ENCODE assay signal across 9 mouse cellular contexts in the genomic region with DNA sequence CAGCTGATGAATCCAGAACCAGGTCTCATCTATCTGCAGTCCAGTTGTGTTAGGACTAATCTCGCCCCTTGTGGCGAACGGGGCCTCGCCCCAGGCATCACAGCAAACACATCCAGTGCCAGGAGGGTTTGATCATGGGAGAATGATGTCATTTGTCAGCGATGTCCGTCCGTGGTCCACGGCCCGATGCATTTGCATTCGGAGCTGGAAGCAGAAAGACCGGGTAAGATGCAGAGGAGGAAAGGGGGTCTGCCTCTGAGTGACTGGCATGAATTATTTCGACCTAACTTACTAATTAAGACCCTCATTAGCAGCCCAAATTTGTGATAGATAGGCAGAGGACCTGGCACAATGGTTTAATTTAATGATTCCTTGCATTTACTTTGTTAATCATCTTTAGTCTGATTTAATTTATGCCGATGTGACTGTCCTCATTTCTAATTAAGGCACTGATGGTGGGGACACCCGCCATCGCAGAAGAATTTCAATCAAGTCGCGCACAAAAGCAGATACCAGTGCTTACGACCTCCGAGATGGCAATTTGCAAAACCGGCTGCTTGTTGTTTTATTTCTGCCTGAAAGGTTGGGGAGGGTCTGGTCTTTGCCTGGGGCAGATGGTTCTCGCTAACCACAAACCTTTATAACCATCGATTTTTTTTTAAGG.
A peak's percentile ranks its signal among the peaks of the same experiment; 100 is the strongest.
DNase-seq lines count a peak whose midpoint lies in the region; ATAC-seq and TF ChIP-seq lines count a peak whose summit lies in the region.
"Had no signal": no experiment of that assay in that cellular context is flagged by ENCODE, and none has a peak within 500 bp of the region (broad histone marks: within the 10 kb centered on the region; RNA-seq: fewer than 3 reads in every experiment).

No protein-coding gene starts in this region.

- no peaks in the 10 kb centered on the region for H3K4me1 ChIP-seq in cortical plate, adult 2 months (ENCODE audit: control insufficient read depth, insufficient read depth, low read length)
- H3K4me1 ChIP-seq in hindbrain, embryonic 11.5 days (replicated peaks; ENCODE audit: control insufficient read depth, insufficient read depth, low read length): no peaks in the 10 kb centered on the region
- H3K4me1 ChIP-seq in midbrain, embryonic 14.5 days (ENCODE audit: control insufficient read depth, insufficient read depth, low read length): peaks cover 6% of the 10 kb centered on the region; the same call in 1 of the 2 replicates

- no peak for TF ChIP-seq CTCF in cortical plate, adult 2 months (IDR thresholded peaks at IDR 0.05; ENCODE audit: extremely low read depth, insufficient read depth, low read length)

- no peak for ATAC-seq in hindbrain, embryonic 11.5 days (ENCODE audit: low FRiP score)
- no peak; the same call in 1 of the 2 replicates for ATAC-seq in midbrain, embryonic 14.5 days (ENCODE audit: low FRiP score, low TSS enrichment)
- ATAC-seq: liver, postnatal 0 days had no signal

- H3K4me2 ChIP-seq in hindbrain, embryonic 11.5 days (replicated peaks; ENCODE audit: low read depth, low read length): no peak overlapping the region; the same call in 1 of the 2 replicates
- H3K4me2 ChIP-seq in midbrain, embryonic 14.5 days (ENCODE audit: low read length): no peak overlapping the region

- H3K36me3 ChIP-seq in hindbrain, embryonic 11.5 days (ENCODE audit: control insufficient read depth, insufficient read depth, low read length): no peaks in the 10 kb centered on the region
- H3K36me3 ChIP-seq in midbrain, embryonic 14.5 days (ENCODE audit: control insufficient read depth, insufficient read depth, low read length): no peaks in the 10 kb centered on the region

- no peaks in the 10 kb centered on the region; the same call in 1 of the 2 replicates for H3K27me3 ChIP-seq in hindbrain, embryonic 11.5 days (ENCODE audit: control insufficient read depth, insufficient read depth, low read length)
- H3K27me3 ChIP-seq in midbrain, embryonic 14.5 days (ENCODE audit: control insufficient read depth, insufficient read depth, low read length): no peaks in the 10 kb centered on the region

- DNase-seq in layer of hippocampus, adult 11-12 months (ENCODE audit: low spot score): peak; percentile 65
- DNase-seq in layer of hippocampus, postnatal 25 days (ENCODE audit: extremely low spot score in 1 of 2, low spot score in 1 of 2): no peak
- peak; percentile 24 for DNase-seq in hindbrain, embryonic 11.5 days (ENCODE audit: low spot score)
- DNase-seq in midbrain, embryonic 14.5 days: peak; percentile 56
- DNase-seq in gastrocnemius, adult 8-10 months (ENCODE audit: low spot score in 2 of 2): no peak
- no peak for DNase-seq in lung, postnatal 25 days (ENCODE audit: low spot score)
- DNase-seq: kidney, postnatal 4 days; liver, postnatal 0 days had no signal

- TF ChIP-seq POLR2A in cortical plate, adult 2 months (IDR thresholded peaks at IDR 0.05; ENCODE audit: extremely low read depth, insufficient read depth, low read length): no peak

- H3K4me3 ChIP-seq in cortical plate, adult 2 months (ENCODE audit: insufficient read depth, low read length): no peak overlapping the region
- no peak overlapping the region for H3K4me3 ChIP-seq in hindbrain, embryonic 11.5 days (ENCODE audit: low read depth, low read length)
- no peak overlapping the region for H3K4me3 ChIP-seq in midbrain, embryonic 14.5 days (replicated peaks; ENCODE audit: low read depth, low read length)

- peak overlapping the region; percentile 38 for H3K27ac ChIP-seq in cortical plate, adult 2 months (ENCODE audit: insufficient read depth, low read length)
- H3K27ac ChIP-seq in hindbrain, embryonic 11.5 days (ENCODE audit: low read depth, low read length): peak overlapping the region; percentile 49; the same call in 1 of the 2 replicates
- peak overlapping the region; percentile 58 for H3K27ac ChIP-seq in midbrain, embryonic 14.5 days (replicated peaks; ENCODE audit: low read depth, low read length)

- 61% methylated on average over 22 of the region's 22 CpGs for WGBS in hindbrain, embryonic 11.5 days
- WGBS in midbrain, embryonic 14.5 days: 38% methylated on average over 22 of the region's 22 CpGs

- H3K9me3 ChIP-seq in hindbrain, embryonic 11.5 days (ENCODE audit: control insufficient read depth, low read length): no peaks in the 10 kb centered on the region
- H3K9me3 ChIP-seq in midbrain, embryonic 14.5 days (ENCODE audit: control insufficient read depth, low read length): no peaks in the 10 kb centered on the region

- no peak overlapping the region for H3K9ac ChIP-seq in hindbrain, embryonic 11.5 days (ENCODE audit: low read depth, low read length)
- no peak overlapping the region for H3K9ac ChIP-seq in midbrain, embryonic 14.5 days (replicated peaks; ENCODE audit: low read length)
- H3K9ac ChIP-seq: liver, postnatal 0 days had no signal

Comparison
In these comparisons a context has a peak if more than half of its experiments do, and no peak if none do; other contexts are left out.
1. DNase-seq: peak in layer of hippocampus, adult 11-12 months (single experiment), hindbrain, embryonic 11.5 days (single experiment) and midbrain, embryonic 14.5 days (single experiment); none in layer of hippocampus, postnatal 25 days (0 of 2), gastrocnemius, adult 8-10 months (0 of 2) and lung, postnatal 25 days (single experiment).
2. Peak in every context shown above with its lines, with median percentiles within 50 percentile points of each other: H3K27ac ChIP-seq.